Mouse (Mus musculus): ENCODE measurements around the gene Pidd1.

DNA sequence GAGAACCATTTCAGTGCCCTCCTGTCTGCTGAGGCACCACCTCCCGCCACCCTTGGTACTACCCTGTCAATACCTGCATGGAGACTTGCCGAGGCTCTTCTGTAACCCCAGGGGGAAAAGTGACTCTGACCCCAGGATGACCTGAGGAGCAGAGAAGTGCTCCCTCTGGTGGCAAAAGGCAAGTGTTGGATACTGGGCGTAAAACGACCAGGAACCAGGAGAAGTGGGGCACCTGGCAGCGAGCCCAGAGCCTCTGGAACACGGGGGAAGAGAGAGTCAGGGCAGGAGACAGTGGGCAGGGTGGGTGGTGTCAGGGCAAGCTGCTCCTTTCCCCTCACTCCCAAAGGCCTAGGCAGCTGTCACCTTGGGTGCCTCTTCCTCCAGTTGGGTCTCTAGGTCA lies 3.2 kb downstream of the Pidd1 start:
- TF ChIP-seq CTCF (IDR thresholded peaks at IDR 0.05; ENCODE audit: control insufficient read depth, insufficient read depth, low read length) (peak; percentile 77), POLR2A (IDR thresholded peaks at IDR 0.05; ENCODE audit: borderline replicate concordance, control insufficient read depth, low read depth, low read length) (no peak)

Data from bone marrow, adult 2 months (tissue).